ENCODE assay signal across 8 mouse cellular contexts in the genomic region with DNA sequence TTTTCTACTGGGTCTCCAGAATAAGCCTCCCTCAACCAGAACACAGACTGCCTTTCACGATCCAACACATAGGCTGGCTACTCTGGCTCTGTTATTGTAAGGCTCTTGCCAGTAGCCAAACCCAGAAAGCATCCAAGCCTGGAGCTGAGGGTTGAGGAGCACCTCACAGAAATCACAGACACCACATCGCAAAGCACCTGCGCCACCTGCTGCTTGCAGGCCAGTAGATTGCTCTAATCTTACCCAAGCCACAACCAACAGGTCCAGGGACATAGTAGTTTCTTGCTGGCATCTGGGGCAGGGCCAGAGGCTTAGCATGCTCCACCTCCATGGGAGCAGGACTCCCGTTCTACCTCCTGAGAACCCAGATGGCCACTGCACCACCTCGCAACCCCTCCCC. TPM values are rescaled to one million over a fixed set of nuclear protein-coding genes. Genes with fewer than 3 reads are reported as not detected.
DNase-seq lines count a peak whose midpoint lies in the region; ATAC-seq and TF ChIP-seq lines count a peak whose summit lies in the region.

No protein-coding gene starts in this region.

- TF ChIP-seq CTCF in liver, embryonic 14.5 days (IDR thresholded peaks at IDR 0.05; ENCODE audit: low read depth), result peak; percentile 52
- TF ChIP-seq CTCF in stomach, postnatal 0 days (IDR thresholded peaks at IDR 0.05; ENCODE audit: low read depth), result peak; percentile 75

- no peaks in the 10 kb centered on the region for H3K9me3 ChIP-seq in kidney, embryonic 15.5 days (replicated peaks)
- H3K9me3 ChIP-seq in forebrain, embryonic 13.5 days (replicated peaks), result no peaks in the 10 kb centered on the region
- H3K9me3 ChIP-seq in liver, embryonic 14.5 days (ENCODE audit: control insufficient read depth, low read length), result no peaks in the 10 kb centered on the region
- no peaks in the 10 kb centered on the region for H3K9me3 ChIP-seq in stomach, postnatal 0 days (ENCODE audit: control insufficient read depth, low read length)

- no peaks in the 10 kb centered on the region for H3K27me3 ChIP-seq in kidney, embryonic 15.5 days
- 0 out of 2 replicates have a peak, but pooled peaks cover 3% of the 10 kb centered on the region for H3K27me3 ChIP-seq in forebrain, embryonic 13.5 days
- no peaks in the 10 kb centered on the region for H3K27me3 ChIP-seq in liver, embryonic 14.5 days (ENCODE audit: control insufficient read depth, insufficient read depth, low read length)
- H3K27me3 ChIP-seq in stomach, postnatal 0 days (ENCODE audit: control insufficient read depth, insufficient read depth, low read length), result no peaks in the 10 kb centered on the region

- H3K4me2 ChIP-seq in kidney, embryonic 15.5 days, result no peak overlapping the region
- no peak overlapping the region for H3K4me2 ChIP-seq in forebrain, embryonic 13.5 days
- H3K4me2 ChIP-seq in liver, embryonic 14.5 days (ENCODE audit: low read depth), result no peak overlapping the region
- no peak overlapping the region for H3K4me2 ChIP-seq in stomach, postnatal 0 days (replicated peaks; ENCODE audit: low read depth)

- no peak overlapping the region for H3K4me3 ChIP-seq in kidney, embryonic 15.5 days (replicated peaks)
- H3K4me3 ChIP-seq in forebrain, embryonic 13.5 days, result no peak overlapping the region
- H3K4me3 ChIP-seq in liver, embryonic 14.5 days (ENCODE audit: insufficient read depth in 1 of 2, low read depth in 2 of 2, low read length in 2 of 2), result no peak overlapping the region
- H3K4me3 ChIP-seq in stomach, postnatal 0 days (ENCODE audit: low read depth, low read length), result no peak overlapping the region

- no peak overlapping the region for H3K27ac ChIP-seq in kidney, embryonic 15.5 days
- no peak overlapping the region for H3K27ac ChIP-seq in forebrain, embryonic 13.5 days
- no peak overlapping the region for H3K27ac ChIP-seq in liver, embryonic 14.5 days
- H3K27ac ChIP-seq in stomach, postnatal 0 days (replicated peaks), result no peak overlapping the region

- TF ChIP-seq EP300 in liver, embryonic 14.5 days (IDR thresholded peaks at IDR 0.05; ENCODE audit: low read depth), result no peak
- no peak for TF ChIP-seq EP300 in stomach, postnatal 0 days (optimal IDR thresholded peaks at IDR 0.05)

- DNase-seq in kidney, adult 9 months, result no peak
- DNase-seq in ZHBTc4 (ENCODE audit: low read depth, low spot score), result peak; percentile 62
- no peak for DNase-seq in liver, embryonic 14.5 days (ENCODE audit: low read depth in 3 of 3, low spot score in 3 of 3)
- DNase-seq in stomach, postnatal 0 days (ENCODE audit: low spot score), result peak; percentile 63
- no peak for DNase-seq in thymus, postnatal 10 days (ENCODE audit: low spot score in 2 of 2)
- DNase-seq in gastrocnemius, postnatal 36 days, result no peak

- H3K4me1 ChIP-seq in kidney, embryonic 15.5 days, result peaks cover 8% of the 10 kb centered on the region
- H3K4me1 ChIP-seq in forebrain, embryonic 13.5 days, result peaks cover 8% of the 10 kb centered on the region
- no peaks in the 10 kb centered on the region; a peak in 1 of 4 replicates for H3K4me1 ChIP-seq in liver, embryonic 14.5 days (replicated peaks; ENCODE audit: control insufficient read depth in 2 of 2, insufficient read depth in 2 of 2, low read length in 1 of 2)
- no peaks in the 10 kb centered on the region for H3K4me1 ChIP-seq in stomach, postnatal 0 days (replicated peaks; ENCODE audit: control insufficient read depth, insufficient read depth)

- no peak overlapping the region for H3K9ac ChIP-seq in kidney, embryonic 15.5 days
- H3K9ac ChIP-seq in forebrain, embryonic 13.5 days, result no peak overlapping the region
- H3K9ac ChIP-seq in liver, embryonic 14.5 days (replicated peaks), result no peak overlapping the region
- no peak overlapping the region for H3K9ac ChIP-seq in stomach, postnatal 0 days (ENCODE audit: low read length)

- H3K36me3 ChIP-seq in kidney, embryonic 15.5 days, result no peaks in the 10 kb centered on the region
- no peaks in the 10 kb centered on the region for H3K36me3 ChIP-seq in forebrain, embryonic 13.5 days (ENCODE audit: poor library complexity, severe bottlenecking)
- H3K36me3 ChIP-seq in liver, embryonic 14.5 days (replicated peaks; ENCODE audit: control insufficient read depth, insufficient read depth, low read depth), result no peaks in the 10 kb centered on the region
- H3K36me3 ChIP-seq in stomach, postnatal 0 days (ENCODE audit: control insufficient read depth, insufficient read depth, low read length), result no peaks in the 10 kb centered on the region

- intact Hi-C loops in gastrocnemius, postnatal 36 days (cut with DNase I), result no loop called here

- peak; percentile 19; the same call in 1 of the 2 replicates for ATAC-seq in kidney, embryonic 15.5 days (replicated peaks; ENCODE audit: low FRiP score)
- peak; percentile 19; the same call in 1 of the 2 replicates for ATAC-seq in forebrain, embryonic 13.5 days
- ATAC-seq in liver, embryonic 14.5 days (ENCODE audit: insufficient read depth), result no peak
- 0 out of 2 replicates have a peak, but pooled peaks have one; percentile 21 for ATAC-seq in stomach, postnatal 0 days (ENCODE audit: low FRiP score, low TSS enrichment)

- 42% methylated on average over 5 of the region's 5 CpGs for WGBS in kidney, embryonic 15.5 days
- WGBS in forebrain, embryonic 13.5 days, result 49% methylated on average over 5 of the region's 5 CpGs
- WGBS in liver, embryonic 14.5 days (ENCODE audit: insufficient replicate concordance), result 33% methylated on average over 5 of the region's 5 CpGs
- WGBS in stomach, postnatal 0 days, result 41% methylated on average over 5 of the region's 5 CpGs

RNA-seq across cellular contexts. Expression of gene Aptx, which starts 25.9 kb away (rescaled TPM):
- 23.9 and 30.6 TPM in 2 replicates for polyA plus RNA-seq in kidney, embryonic 15.5 days (2015; fragmentation: Nextera tagmentation; extraction: Ambion mirVana)
- 54.0 and 58.6 TPM in 2 replicates for polyA plus RNA-seq in forebrain, embryonic 13.5 days (2015; fragmentation: Nextera tagmentation; extraction: Ambion mirVana)
- polyA plus RNA-seq in liver, embryonic 14.5 days (2012; rRNA removed), result 2.4 and 4.8 TPM in 2 replicates
- polyA plus RNA-seq in liver, embryonic 14.5 days (2014; fragmentation: Nextera tagmentation; extraction: Ambion mirVana), result 8.3 and 9.5 TPM in 2 replicates
- 21.2 and 24.0 TPM in 2 replicates for polyA plus RNA-seq in stomach, postnatal 0 days (2015; fragmentation: Nextera tagmentation; extraction: Ambion mirVana)
- total RNA-seq in gastrocnemius, postnatal 36 days (2021), result 10 to 100 TPM; 14.4 to 15.5 TPM

RNA-seq across cellular contexts. Expression of gene Dnaja1, which starts 44.8 kb away (rescaled TPM):
- polyA plus RNA-seq in kidney, embryonic 15.5 days (2015; fragmentation: Nextera tagmentation; extraction: Ambion mirVana), result 475 and 513 TPM in 2 replicates
- polyA plus RNA-seq in forebrain, embryonic 13.5 days (2015; fragmentation: Nextera tagmentation; extraction: Ambion mirVana), result 726 and 745 TPM in 2 replicates
- polyA plus RNA-seq in liver, embryonic 14.5 days (2012; rRNA removed), result 13.8 and 30.3 TPM in 2 replicates
- 128 and 130 TPM in 2 replicates for polyA plus RNA-seq in liver, embryonic 14.5 days (2014; fragmentation: Nextera tagmentation; extraction: Ambion mirVana)
- polyA plus RNA-seq in stomach, postnatal 0 days (2015; fragmentation: Nextera tagmentation; extraction: Ambion mirVana), result 185 and 203 TPM in 2 replicates
- 10 to 100 TPM; 31.8 to 38.3 TPM for total RNA-seq in gastrocnemius, postnatal 36 days (2021)

Comparison
In these comparisons a context has a peak if more than half of its experiments do, and no peak if none do; other contexts are left out.
1. DNase-seq: peak in ZHBTc4 (single experiment) and stomach, postnatal 0 days (single experiment); none in kidney, adult 9 months (single experiment), liver, embryonic 14.5 days (0 of 3), thymus, postnatal 10 days (0 of 2) and gastrocnemius, postnatal 36 days (0 of 2).